Mouse (Mus musculus) frontal cortex, adult (tissue): ENCODE measurements around the gene Mdm2.
"Not testable (repeated sequence)": the region's sequence is repeated elsewhere in the genome, so short reads cannot be mapped to it uniquely, and the experiment has no call there.

ENCODE experiments used
- ATAC-seq: cut with Nextera tagmentation; 2 replicates; pipeline ENCODE4 v1.9.2; 2017; ENCODE audit warnings: mild to moderate bottlenecking, moderate library complexity, mixed read lengths; ENCODE audit not compliant: low TSS enrichment

The Mdm2 gene

DNA sequence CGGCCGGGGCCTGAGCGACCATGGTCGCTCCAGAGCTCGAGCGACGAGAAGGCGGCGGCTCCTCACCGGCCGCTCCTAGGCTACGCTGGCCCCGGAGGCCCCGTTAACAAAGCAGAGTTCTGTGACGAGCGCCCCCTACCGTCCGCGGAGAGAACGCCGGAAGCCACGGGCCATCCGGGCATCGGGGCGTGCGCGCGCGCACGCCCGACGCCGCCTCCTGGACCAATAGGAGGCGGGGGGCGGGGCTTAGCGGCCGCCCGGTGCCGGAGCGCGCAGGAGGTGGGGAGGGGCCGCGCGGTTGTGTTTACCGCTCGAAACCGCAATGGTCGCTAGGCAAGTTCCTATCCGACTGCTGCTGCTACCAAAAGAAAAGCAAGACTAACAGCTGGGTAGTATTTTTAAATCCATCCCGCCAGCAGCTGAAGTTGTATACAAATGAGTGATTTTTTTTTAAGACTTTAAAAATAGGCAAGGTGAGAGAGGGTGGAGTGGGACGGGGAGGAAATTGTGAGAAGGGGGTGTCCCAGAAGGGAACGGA lies at the start of gene Mdm2:
Gene Mdm2, minus strand, starts transcription at position 155 of the 538 bp plus-strand sequence.
- ATAC-seq, result peak; percentile 83

GRCm38 (mm10) chr10:117759844-117760630 lies 49.5 kb upstream of the Mdm2 start:
- ATAC-seq, result no peak

GRCm38 (mm10) chr10:117758749-117759727 lies 48.5 kb upstream of the Mdm2 start:
- ATAC-seq, result no peak

- not testable (repeated sequence) for ATAC-seq
These were observed 47.8 kb upstream of the Mdm2 start for GRCm38 (mm10) chr10:117758344-117758743.

- no peak for ATAC-seq
These were observed 47.3 kb upstream of the Mdm2 start for GRCm38 (mm10) chr10:117757796-117758342.

DNA sequence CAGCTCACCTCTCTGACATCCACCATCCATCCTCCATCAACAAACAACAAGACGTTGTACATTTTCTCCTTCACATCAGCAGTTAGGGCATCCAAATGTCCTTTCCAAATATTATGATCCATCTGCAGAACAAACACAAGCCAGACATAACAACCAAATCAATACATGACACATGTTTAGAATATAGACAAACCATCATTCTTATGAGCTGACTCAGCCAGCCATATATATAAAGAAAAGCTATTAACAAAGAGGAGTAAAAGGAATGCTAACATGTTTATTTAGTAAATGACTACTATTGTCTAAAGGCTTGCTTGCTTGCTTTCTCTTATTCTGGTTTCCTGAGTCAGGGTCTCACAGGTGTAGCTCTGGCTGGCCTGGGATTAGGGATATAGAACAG lies 46.7 kb upstream of the Mdm2 start:
- ATAC-seq, result no peak

DNA sequence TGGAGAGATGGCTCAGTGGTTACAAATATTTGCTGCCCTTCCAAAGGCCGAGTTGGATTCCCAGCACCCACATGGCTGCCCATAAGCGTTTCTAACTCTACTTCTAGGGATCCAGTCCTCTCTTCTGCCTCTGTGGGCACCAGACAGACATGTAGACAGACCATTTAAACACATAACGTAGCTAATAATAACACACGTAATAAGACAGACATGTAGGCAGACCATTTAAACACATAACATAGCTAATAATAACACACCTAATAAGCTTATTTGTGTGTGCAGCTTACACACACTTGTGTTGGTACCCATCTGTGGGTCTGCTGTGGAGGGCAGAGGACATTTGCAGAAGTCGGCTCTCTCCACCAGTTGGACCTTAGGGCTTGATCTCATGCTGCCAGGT lies 46.2 kb upstream of the Mdm2 start:
- no peak for ATAC-seq

GRCm38 (mm10) chr10:117755799-117756467 lies 45.4 kb upstream of the Mdm2 start:
- ATAC-seq, result no peak

DNA sequence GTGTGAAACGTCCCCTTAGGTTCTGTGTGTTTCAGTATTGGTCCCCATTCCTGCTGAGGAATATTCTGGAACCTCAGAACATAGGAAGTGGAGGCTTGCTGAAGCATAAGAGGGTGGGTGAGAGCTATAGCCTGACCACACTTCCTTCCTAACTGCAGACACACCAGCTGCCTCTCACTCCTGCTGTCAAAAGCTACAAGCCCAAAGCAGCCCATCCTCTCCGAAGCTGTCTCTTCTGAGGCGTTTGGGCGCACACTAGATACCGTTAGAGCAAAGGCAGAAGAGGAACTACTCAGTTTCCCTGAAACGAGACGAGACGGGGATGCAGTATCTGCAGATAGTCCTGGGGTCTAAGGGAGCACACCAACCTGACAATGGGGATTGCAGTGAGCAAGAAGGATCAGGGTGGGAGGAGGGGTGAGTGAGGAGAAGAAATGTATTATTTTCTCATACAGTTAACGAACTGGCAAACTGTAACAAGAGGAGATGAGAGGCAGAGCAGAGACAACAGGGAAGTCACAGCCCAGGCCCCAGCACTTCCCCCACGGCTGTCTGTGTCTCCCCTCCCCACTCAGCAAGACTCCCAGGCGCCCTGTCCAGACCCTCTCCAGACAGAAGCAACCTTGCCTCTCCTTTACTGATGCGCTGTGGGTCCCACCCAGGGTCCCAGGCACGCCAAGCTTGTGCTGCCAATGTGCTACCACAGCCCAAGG lies 44.7 kb upstream of the Mdm2 start:
- ATAC-seq, result no peak; the same call in 1 of the 2 replicates

DNA sequence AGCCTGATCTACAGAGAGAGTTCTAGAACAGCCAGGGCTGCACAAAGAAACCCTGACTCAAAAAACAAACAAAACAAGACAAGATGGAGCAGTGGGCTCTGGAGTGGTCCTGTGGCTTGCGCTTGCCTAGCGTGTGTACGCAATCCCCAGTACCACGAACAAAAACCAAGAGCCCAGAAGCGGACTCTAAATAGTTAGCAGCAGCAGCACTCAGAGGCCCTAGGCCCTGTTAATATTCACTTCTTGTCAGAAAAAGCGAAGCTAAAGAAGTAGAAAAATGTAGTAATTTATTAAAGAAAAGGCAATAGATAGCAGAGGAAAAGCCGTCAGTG lies 44.0 kb upstream of the Mdm2 start:
- ATAC-seq, result no peak

DNA sequence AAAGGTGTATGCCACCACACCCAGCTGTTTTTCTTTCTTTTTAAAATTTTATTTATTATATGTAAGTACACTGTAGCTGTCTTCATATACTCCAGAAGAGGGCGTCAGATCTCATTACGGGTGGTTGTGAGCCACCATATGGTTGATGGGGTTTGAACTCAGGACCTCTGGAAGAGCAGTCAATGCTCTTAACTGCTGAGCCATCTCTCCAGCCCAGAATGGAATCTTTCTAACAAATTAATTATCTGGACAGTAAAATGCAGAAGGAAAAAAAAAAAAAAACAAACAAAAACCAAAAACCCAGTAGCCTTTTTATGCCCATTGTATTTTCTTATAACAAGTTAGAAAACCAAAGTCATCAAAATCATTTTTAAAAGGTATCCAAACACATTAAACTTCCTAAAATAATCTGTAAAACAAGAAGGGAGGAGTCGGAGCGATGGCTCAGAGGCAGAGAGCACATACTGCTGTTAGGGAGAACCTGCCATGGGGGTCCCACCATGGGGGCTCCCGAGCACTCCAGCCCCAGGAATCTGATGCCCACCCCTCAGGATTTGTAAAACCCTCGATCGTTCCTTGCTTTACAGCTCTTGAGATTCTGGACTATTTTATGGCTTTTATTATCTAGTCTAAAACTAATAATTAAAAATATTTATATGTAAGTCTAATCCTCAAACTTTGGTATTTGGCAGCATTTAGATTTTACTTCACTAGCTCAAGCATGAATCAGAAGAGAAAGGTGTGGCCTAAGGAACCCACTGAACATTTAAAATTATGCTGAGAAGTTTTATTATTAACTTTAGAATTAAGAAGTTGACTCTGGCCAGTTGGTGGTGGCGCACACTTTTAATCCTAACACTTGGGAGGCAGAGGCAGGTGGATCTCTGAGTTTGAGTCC lies 43.4 kb upstream of the Mdm2 start:
- ATAC-seq, result no peak

DNA sequence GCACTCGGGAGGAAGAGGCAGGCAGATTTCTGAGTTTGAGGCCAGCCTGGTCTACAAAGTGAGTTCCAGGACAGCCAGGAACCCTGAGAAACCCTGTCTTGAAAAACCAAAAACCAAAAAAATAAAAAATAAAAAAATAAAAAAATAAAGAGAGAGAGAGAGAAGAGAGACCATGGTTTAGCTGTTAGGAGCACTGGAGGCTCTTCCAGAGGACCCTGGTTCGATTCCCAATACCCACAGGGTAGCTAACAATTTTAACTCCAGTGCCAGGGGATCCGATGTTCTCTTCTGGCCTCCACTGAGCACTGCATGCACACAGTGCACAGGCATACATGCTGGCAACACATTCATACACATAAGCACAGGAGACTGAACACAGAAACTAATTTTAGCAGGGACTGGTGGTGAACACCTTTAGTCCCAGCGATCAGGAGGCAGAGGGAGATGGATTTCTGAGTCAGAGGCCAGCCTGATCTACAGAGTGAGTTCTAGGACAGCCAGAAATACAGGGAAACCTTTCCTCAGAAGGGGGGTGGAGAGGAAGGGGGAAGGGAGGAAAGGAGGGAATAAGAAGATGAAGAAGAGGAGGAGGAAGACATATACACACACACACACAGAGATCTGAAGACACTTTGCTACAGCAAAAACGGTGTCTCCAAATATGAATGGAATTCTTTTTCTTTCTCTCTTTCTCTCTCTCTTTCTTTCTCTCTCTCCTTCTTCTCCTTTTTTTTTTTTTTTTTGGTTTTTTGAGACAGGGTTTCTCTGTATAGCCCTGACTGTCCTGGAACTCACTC lies 42.5 kb upstream of the Mdm2 start:
- no peak for ATAC-seq

- ATAC-seq, result no peak
These were observed 41.8 kb upstream of the Mdm2 start for GRCm38 (mm10) chr10:117752304-117752821.

GRCm38 (mm10) chr10:117751744-117752143 lies 41.2 kb upstream of the Mdm2 start:
- no peak for ATAC-seq

DNA sequence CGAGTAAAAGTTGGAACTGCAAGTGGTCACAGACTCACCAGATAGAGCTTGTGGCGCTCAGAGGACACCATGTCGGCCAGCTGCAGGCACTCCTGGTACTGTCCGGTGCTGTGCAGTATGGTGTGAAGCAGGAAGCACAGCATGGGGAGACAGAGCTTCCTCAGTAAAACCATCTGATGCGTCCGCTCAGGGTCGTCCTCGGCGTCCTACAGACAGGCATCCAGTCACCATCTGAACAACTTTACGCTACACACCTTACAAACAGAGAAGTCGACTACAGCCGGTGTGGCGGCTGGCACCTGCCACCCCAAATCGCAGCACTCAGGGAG lies 40.7 kb upstream of the Mdm2 start:
- no peak for ATAC-seq

DNA sequence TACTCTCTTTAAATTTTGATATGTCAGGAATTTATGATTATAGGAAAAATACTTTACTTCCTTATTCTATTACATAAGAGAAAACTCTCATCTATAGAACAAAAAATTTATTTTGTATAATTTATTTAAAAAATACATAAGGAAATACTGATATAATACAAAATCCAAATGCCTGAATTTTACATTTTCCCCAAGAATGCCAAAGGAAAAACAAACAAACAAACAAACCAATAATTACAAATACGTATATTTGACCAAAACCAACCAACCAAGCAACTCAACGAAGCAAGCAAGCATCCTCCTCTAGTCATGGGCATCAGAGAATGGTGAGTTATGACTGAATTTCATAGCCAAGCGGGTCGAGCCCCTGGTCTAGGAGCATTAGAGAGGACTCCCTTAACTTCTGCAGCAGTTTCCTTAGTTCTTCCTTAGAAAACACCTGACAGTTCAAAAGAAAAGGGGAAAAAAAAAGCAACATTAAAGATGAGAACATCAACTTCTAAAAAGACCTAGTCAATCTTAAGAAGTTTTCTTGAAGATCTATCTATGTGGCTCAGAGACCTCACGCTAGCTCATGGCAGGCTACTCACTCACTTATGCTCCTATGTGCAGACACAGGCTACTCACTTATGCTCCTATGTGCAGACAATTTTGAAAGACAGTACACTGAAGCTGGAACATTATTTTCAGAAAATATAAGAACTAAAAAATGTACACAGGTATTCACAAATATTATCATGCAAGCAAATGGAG lies 40.1 kb upstream of the Mdm2 start:
- ATAC-seq, result no peak

DNA sequence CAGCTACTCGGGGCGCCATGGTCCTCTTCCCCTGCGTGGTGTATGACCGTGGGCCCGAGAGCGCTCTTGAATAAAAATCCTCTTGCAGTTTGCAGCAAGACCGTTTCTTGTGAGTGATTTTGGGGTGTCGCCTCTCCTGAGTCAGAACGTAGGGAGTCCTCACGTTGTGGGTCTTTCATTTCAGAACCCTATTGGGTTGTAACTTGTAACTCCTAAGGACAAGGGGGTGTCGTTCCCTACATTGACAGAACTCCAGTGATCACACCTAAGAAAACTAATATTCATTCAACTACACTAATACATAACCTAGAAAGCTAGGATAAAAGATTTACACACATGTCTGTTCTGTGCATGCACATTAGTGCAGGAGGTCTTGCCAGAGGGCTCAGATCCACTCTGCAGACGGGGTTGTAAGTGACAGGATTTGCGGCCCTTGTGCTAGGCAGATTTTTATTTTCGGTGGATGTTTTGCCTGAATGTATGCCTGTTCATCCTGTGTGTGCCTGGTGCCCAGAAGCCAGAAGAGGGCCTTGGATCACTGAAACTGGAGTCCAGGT lies 39.3 kb upstream of the Mdm2 start:
- ATAC-seq, result no peak
